ENCODE assay signal across 8 mouse cellular contexts in genomic region chr11:81239966-81240681, GRCm38 (mm10).
A peak's percentile ranks its signal among the peaks of the same experiment; 100 is the strongest.
DNase-seq lines count a peak whose midpoint lies in the region; ATAC-seq and TF ChIP-seq lines count a peak whose summit lies in the region.

No protein-coding gene starts in this region.

- H3K27ac ChIP-seq in hindbrain, embryonic 11.5 days (ENCODE audit: low read depth, low read length): no peak overlapping the region
- H3K27ac ChIP-seq in hindbrain, embryonic 13.5 days: no peak overlapping the region
- H3K27ac ChIP-seq in embryonic facial prominence, embryonic 10.5 days (replicated peaks): no peak overlapping the region

- no peak for ATAC-seq in hindbrain, embryonic 11.5 days (ENCODE audit: low FRiP score)
- ATAC-seq in hindbrain, embryonic 13.5 days (ENCODE audit: low FRiP score): no peak

- TF ChIP-seq POLR2A in lung, adult 2 months (IDR thresholded peaks at IDR 0.05; ENCODE audit: borderline replicate concordance, extremely low read depth, low read depth, low read length): no peak

- peak; percentile 39; the same call in 1 of the 2 replicates for TF ChIP-seq CTCF in lung, adult 2 months (IDR thresholded peaks at IDR 0.05; ENCODE audit: insufficient read depth, low read length)

- H3K4me3 ChIP-seq in hindbrain, embryonic 11.5 days (ENCODE audit: low read depth, low read length): no peak overlapping the region
- no peak overlapping the region for H3K4me3 ChIP-seq in hindbrain, embryonic 13.5 days
- H3K4me3 ChIP-seq in embryonic facial prominence, embryonic 10.5 days: no peak overlapping the region
- no peak overlapping the region for H3K4me3 ChIP-seq in lung, adult 2 months (replicated peaks; ENCODE audit: extremely low read depth, low read depth, low read length)

- H3K9me3 ChIP-seq in hindbrain, embryonic 11.5 days (ENCODE audit: control insufficient read depth, low read length): no peaks in the 10 kb centered on the region
- no peaks in the 10 kb centered on the region for H3K9me3 ChIP-seq in hindbrain, embryonic 13.5 days
- H3K9me3 ChIP-seq in embryonic facial prominence, embryonic 10.5 days: no peaks in the 10 kb centered on the region

- no peak overlapping the region for H3K4me2 ChIP-seq in hindbrain, embryonic 11.5 days (replicated peaks; ENCODE audit: low read depth, low read length)
- H3K4me2 ChIP-seq in hindbrain, embryonic 13.5 days: no peak overlapping the region

- no peaks in the 10 kb centered on the region for H3K36me3 ChIP-seq in hindbrain, embryonic 11.5 days (ENCODE audit: control insufficient read depth, insufficient read depth, low read length)
- no peaks in the 10 kb centered on the region for H3K36me3 ChIP-seq in hindbrain, embryonic 13.5 days
- H3K36me3 ChIP-seq in embryonic facial prominence, embryonic 10.5 days (replicated peaks): no peaks in the 10 kb centered on the region

- H3K9ac ChIP-seq in hindbrain, embryonic 11.5 days (ENCODE audit: low read depth, low read length): no peak overlapping the region
- no peak overlapping the region for H3K9ac ChIP-seq in hindbrain, embryonic 13.5 days

- DNase-seq in hindbrain, embryonic 11.5 days (ENCODE audit: low spot score): peak; percentile 64
- DNase-seq in 416B (ENCODE audit: low read depth) (peak; percentile 12), WW6 (ENCODE audit: low read depth, low spot score) (peak; percentile 24)
- peak; percentile 43 for DNase-seq in embryonic facial prominence, embryonic 10.5 days (ENCODE audit: low spot score)
- DNase-seq in lung, adult 2 months: peak; percentile 8
- no peak for DNase-seq in spleen, postnatal 36 days (ENCODE audit: low spot score in 2 of 2)
- DNase-seq in left cerebral cortex, adult 11 months (ENCODE audit: low spot score): no peak

- no peaks in the 10 kb centered on the region for H3K27me3 ChIP-seq in hindbrain, embryonic 11.5 days (ENCODE audit: control insufficient read depth, insufficient read depth, low read length)
- H3K27me3 ChIP-seq in hindbrain, embryonic 13.5 days: no peaks in the 10 kb centered on the region
- H3K27me3 ChIP-seq in embryonic facial prominence, embryonic 10.5 days (replicated peaks; ENCODE audit: low read depth, poor library complexity, severe bottlenecking): no peaks in the 10 kb centered on the region

- WGBS in hindbrain, embryonic 11.5 days: 51% methylated on average over 13 of the region's 13 CpGs
- 60% methylated on average over 13 of the region's 13 CpGs for WGBS in hindbrain, embryonic 13.5 days
- 62% methylated on average over 13 of the region's 13 CpGs for WGBS in embryonic facial prominence, embryonic 10.5 days
- WGBS in lung, adult 2 months: 36% methylated on average over 13 of the region's 13 CpGs

- H3K4me1 ChIP-seq in hindbrain, embryonic 11.5 days (replicated peaks; ENCODE audit: control insufficient read depth, insufficient read depth, low read length): no peaks in the 10 kb centered on the region
- H3K4me1 ChIP-seq in hindbrain, embryonic 13.5 days (replicated peaks): no peaks in the 10 kb centered on the region; the same call in 1 of the 2 replicates
- H3K4me1 ChIP-seq in embryonic facial prominence, embryonic 10.5 days: peaks cover 8% of the 10 kb centered on the region
- no peaks in the 10 kb centered on the region for H3K4me1 ChIP-seq in lung, adult 2 months (ENCODE audit: control insufficient read depth, insufficient read depth, low read length)

Comparison
In these comparisons a context has a peak if more than half of its experiments do, and no peak if none do; other contexts are left out.
1. DNase-seq: peak in hindbrain, embryonic 11.5 days (single experiment), 416B (single experiment), WW6 (single experiment), embryonic facial prominence, embryonic 10.5 days (single experiment) and lung, adult 2 months (single experiment); none in spleen, postnatal 36 days (0 of 2) and left cerebral cortex, adult 11 months (single experiment).